Comparison of ENCODE assay signal across 33 mouse cellular contexts in genomic region chr3:32185855-32186522, GRCm38 (mm10).
DNase-seq lines count a peak whose midpoint lies in the region; ATAC-seq lines count a peak whose summit lies in the region.
"Had no signal": no experiment of that assay in that cellular context is flagged by ENCODE, and none has a peak within 500 bp of the region (broad histone marks: within the 10 kb centered on the region; RNA-seq: fewer than 3 reads in every experiment).

No protein-coding gene starts in this region.

- peak; percentile 7 for DNase-seq in embryo, embryonic 10 days (ENCODE audit: low spot score)
- DNase-seq in embryo, embryonic 10.5 days (ENCODE audit: low spot score), result no peak
- DNase-seq in hindbrain, embryonic 11.5 days (ENCODE audit: low spot score), result no peak
- no peak for DNase-seq in MN1 (ENCODE audit: low spot score)
- no peak for DNase-seq in c-Kit-positive CD71-positive TER-119-positive erythroid progenitor cells, embryonic 14.5 days (ENCODE audit: low spot score)
- DNase-seq: adrenal gland, postnatal 10 days; cerebellum, adult 11 months; cerebellum, adult 9-10 months; cerebellum, postnatal 36 days; gastrocnemius, postnatal 25 days; heart, adult 18-20 months; heart, postnatal 4 days; kidney, postnatal 4 days; left cerebral cortex, postnatal 4 days; liver, postnatal 0 days; lung, postnatal 36 days; right cerebral cortex, adult 18-20 months; spleen, adult 18-20 months; thymus, adult 2 months; thymus, postnatal 36 days had no signal

- no peaks in the 10 kb centered on the region for H3K9me3 ChIP-seq in hindbrain, embryonic 11.5 days (ENCODE audit: control insufficient read depth, low read length)
- no peaks in the 10 kb centered on the region for H3K9me3 ChIP-seq in hindbrain, embryonic 16.5 days (ENCODE audit: control insufficient read depth, low read length)
- no peaks in the 10 kb centered on the region for H3K9me3 ChIP-seq in embryonic facial prominence, embryonic 12.5 days
- H3K9me3 ChIP-seq in limb, embryonic 12.5 days, result no peaks in the 10 kb centered on the region
- H3K9me3 ChIP-seq: embryonic facial prominence, embryonic 13.5 days; liver, embryonic 12.5 days; neural tube, embryonic 12.5 days had no signal

- 66% methylated on average over 2 of the region's 2 CpGs for WGBS in hindbrain, embryonic 11.5 days
- 77% methylated on average over 2 of the region's 2 CpGs for WGBS in hindbrain, embryonic 16.5 days
- 25% methylated on average over 2 of the region's 2 CpGs for WGBS in embryonic facial prominence, embryonic 12.5 days
- WGBS in limb, embryonic 12.5 days, result 22% methylated on average over 2 of the region's 2 CpGs

- H3K4me1 ChIP-seq in hindbrain, embryonic 11.5 days (replicated peaks; ENCODE audit: control insufficient read depth, insufficient read depth, low read length), result no peaks in the 10 kb centered on the region
- no peaks in the 10 kb centered on the region for H3K4me1 ChIP-seq in hindbrain, embryonic 16.5 days (ENCODE audit: control insufficient read depth, insufficient read depth, low read depth, low read length)
- H3K4me1 ChIP-seq in embryonic facial prominence, embryonic 12.5 days, result no peaks in the 10 kb centered on the region; the same call in 1 of the 2 replicates
- H3K4me1 ChIP-seq in limb, embryonic 12.5 days (replicated peaks), result 0 out of 2 replicates have a peak, but pooled peaks cover 8% of the 10 kb centered on the region
- H3K4me1 ChIP-seq: liver, embryonic 12.5 days; neural tube, embryonic 12.5 days had no signal

- no peak overlapping the region for H3K4me3 ChIP-seq in hindbrain, embryonic 11.5 days (ENCODE audit: low read depth, low read length)
- no peak overlapping the region for H3K4me3 ChIP-seq in hindbrain, embryonic 16.5 days (ENCODE audit: low read length)
- no peak overlapping the region for H3K4me3 ChIP-seq in embryonic facial prominence, embryonic 12.5 days
- no peak overlapping the region for H3K4me3 ChIP-seq in limb, embryonic 12.5 days (replicated peaks)
- H3K4me3 ChIP-seq: embryonic facial prominence, embryonic 13.5 days; erythroblast, embryonic 14.5 days; liver, embryonic 12.5 days; myocyte; neural tube, embryonic 12.5 days had no signal

- H3K27ac ChIP-seq in hindbrain, embryonic 11.5 days (ENCODE audit: low read depth, low read length), result 0 out of 2 replicates have a peak overlapping the region, but pooled peaks have one; percentile 24
- no peak overlapping the region for H3K27ac ChIP-seq in hindbrain, embryonic 16.5 days (ENCODE audit: low read depth, low read length)
- no peak overlapping the region for H3K27ac ChIP-seq in embryonic facial prominence, embryonic 12.5 days
- peak overlapping the region; percentile 9; the same call in 1 of the 2 replicates for H3K27ac ChIP-seq in limb, embryonic 12.5 days
- H3K27ac ChIP-seq: embryonic facial prominence, embryonic 13.5 days; hindbrain, embryonic 14.5 days; liver, embryonic 12.5 days; neural tube, embryonic 12.5 days had no signal

- H3K9ac ChIP-seq in hindbrain, embryonic 11.5 days (ENCODE audit: low read depth, low read length), result no peak overlapping the region
- H3K9ac ChIP-seq in hindbrain, embryonic 16.5 days (ENCODE audit: low read depth, low read length), result no peak overlapping the region
- no peak overlapping the region for H3K9ac ChIP-seq in embryonic facial prominence, embryonic 12.5 days
- no peak overlapping the region for H3K9ac ChIP-seq in limb, embryonic 12.5 days (replicated peaks)
- H3K9ac ChIP-seq: embryonic facial prominence, embryonic 13.5 days; hindbrain, embryonic 14.5 days; liver, embryonic 12.5 days; liver, postnatal 0 days; neural tube, embryonic 12.5 days had no signal

- H3K36me3 ChIP-seq in hindbrain, embryonic 11.5 days (ENCODE audit: control insufficient read depth, insufficient read depth, low read length), result no peaks in the 10 kb centered on the region
- H3K36me3 ChIP-seq in hindbrain, embryonic 16.5 days (ENCODE audit: control insufficient read depth, insufficient read depth, low read length), result no peaks in the 10 kb centered on the region
- no peaks in the 10 kb centered on the region for H3K36me3 ChIP-seq in embryonic facial prominence, embryonic 12.5 days
- H3K36me3 ChIP-seq in limb, embryonic 12.5 days, result no peaks in the 10 kb centered on the region
- H3K36me3 ChIP-seq: embryonic facial prominence, embryonic 13.5 days; liver, embryonic 12.5 days; neural tube, embryonic 12.5 days had no signal

- no peak for ATAC-seq in hindbrain, embryonic 11.5 days (ENCODE audit: low FRiP score)
- ATAC-seq in hindbrain, embryonic 16.5 days, result no peak
- ATAC-seq in embryonic facial prominence, embryonic 12.5 days (ENCODE audit: insufficient number of reproducible peaks, insufficient read depth, low FRiP score, low TSS enrichment), result peak; percentile 56; the same call in 1 of the 2 replicates
- peak; percentile 68; the same call in 1 of the 2 replicates for ATAC-seq in limb, embryonic 12.5 days (ENCODE audit: insufficient number of reproducible peaks, insufficient read depth, low FRiP score, low TSS enrichment, low read depth)
- ATAC-seq: intestine, embryonic 16.5 days; liver, embryonic 12.5 days; liver, postnatal 0 days had no signal

- no peak overlapping the region for H3K4me2 ChIP-seq in hindbrain, embryonic 11.5 days (replicated peaks; ENCODE audit: low read depth, low read length)
- no peak overlapping the region for H3K4me2 ChIP-seq in hindbrain, embryonic 16.5 days (ENCODE audit: low read length)
- no peak overlapping the region for H3K4me2 ChIP-seq in embryonic facial prominence, embryonic 12.5 days (replicated peaks)
- H3K4me2 ChIP-seq in limb, embryonic 12.5 days, result no peak overlapping the region
- H3K4me2 ChIP-seq: embryonic facial prominence, embryonic 13.5 days; heart, embryonic 11.5 days; hindbrain, embryonic 14.5 days; liver, embryonic 12.5 days; midbrain, embryonic 11.5 days; neural tube, embryonic 12.5 days had no signal

- no peaks in the 10 kb centered on the region for H3K27me3 ChIP-seq in hindbrain, embryonic 11.5 days (ENCODE audit: control insufficient read depth, insufficient read depth, low read length)
- no peaks in the 10 kb centered on the region for H3K27me3 ChIP-seq in hindbrain, embryonic 16.5 days (replicated peaks; ENCODE audit: control insufficient read depth, insufficient read depth, low read length)
- no peaks in the 10 kb centered on the region for H3K27me3 ChIP-seq in embryonic facial prominence, embryonic 12.5 days
- no peaks in the 10 kb centered on the region for H3K27me3 ChIP-seq in limb, embryonic 12.5 days
- H3K27me3 ChIP-seq: CH12.LX; embryonic facial prominence, embryonic 13.5 days; liver, embryonic 12.5 days; neural tube, embryonic 12.5 days had no signal

Comparison
In these comparisons a context has a peak if more than half of its experiments do, and no peak if none do; other contexts are left out.
1. H3K27ac ChIP-seq: peak in hindbrain, embryonic 11.5 days (single experiment) and limb, embryonic 12.5 days (single experiment); none in hindbrain, embryonic 16.5 days (single experiment) and embryonic facial prominence, embryonic 12.5 days (single experiment).
2. ATAC-seq: peak in embryonic facial prominence, embryonic 12.5 days (single experiment) and limb, embryonic 12.5 days (single experiment); none in hindbrain, embryonic 11.5 days (single experiment) and hindbrain, embryonic 16.5 days (single experiment).